Mouse (Mus musculus) liver, adult 2 months (tissue): ENCODE measurements at regions not wholly inside any gene's neighbourhood (a gene's known extent, or its start where the extent isn't known, plus 50 kb on each side); places are given as distances from the start of the nearest gene placed in this dataset.

Source experiments
- CTCF ChIP-seq: fragments of 200-500 bp; IDR thresholded peaks from 2 replicates; pipeline ENCODE4 v1.5.1; 2011; ENCODE audit warnings: low read depth, low read length, control low read depth
- POLR2A ChIP-seq: fragments of 200-500 bp; IDR thresholded peaks from 2 replicates; pipeline ENCODE4 v1.6.1; 2011; ENCODE audit warnings: low read length, control low read depth; ENCODE audit not compliant: insufficient read depth; ENCODE audit errors: extremely low read depth

DNA sequence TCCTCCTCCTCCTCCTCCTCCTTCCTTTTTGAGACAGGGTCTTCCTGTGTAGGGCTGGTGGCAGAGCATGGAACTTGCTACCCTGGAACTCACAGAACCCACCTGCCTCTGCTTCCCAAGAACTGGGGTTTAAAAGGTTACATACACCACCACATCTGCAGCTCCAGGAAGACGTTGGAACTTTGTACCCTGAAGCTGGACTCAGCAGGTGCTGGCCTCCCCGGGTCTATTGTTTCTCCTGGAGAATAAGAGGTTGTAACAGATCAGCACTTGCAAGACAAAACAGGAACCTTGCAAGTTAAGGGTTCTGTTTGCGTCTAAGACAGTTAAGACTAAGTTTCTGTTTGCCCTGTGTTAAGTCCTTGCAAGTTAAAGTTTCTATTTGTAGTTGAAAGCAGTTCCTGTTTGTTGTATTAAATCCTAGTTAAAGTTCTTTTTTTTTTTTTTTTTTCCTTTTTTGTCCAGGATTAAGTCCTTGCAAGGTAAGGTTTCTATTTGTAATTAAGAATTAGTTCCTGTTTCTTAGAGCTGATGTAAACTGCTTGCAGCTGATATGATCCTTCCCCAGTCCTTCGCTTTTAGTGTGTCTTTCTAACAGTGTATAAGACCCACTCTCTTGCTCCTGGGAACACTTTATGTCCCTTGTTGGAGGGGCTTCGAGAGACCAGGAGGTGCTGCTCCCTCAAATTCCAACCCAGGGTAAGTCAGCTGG is 55.0 kb upstream of the Sgk1 start:
- TF ChIP-seq CTCF (no peak), POLR2A (no peak)
